Mouse (Mus musculus) hindbrain, postnatal 0 days (tissue): ENCODE data around the gene Rpia. TPM values are rescaled to one million over a fixed set of nuclear protein-coding genes. Genes with fewer than 3 reads are reported as not detected.
A peak's percentile ranks its signal among the peaks of the same experiment; 100 is the strongest.

Experiments used
- ATAC-seq: fragments of 200-750 bp; cut with Nextera tagmentation; 2 replicates; pipeline ENCODE4 v1.8.0; 2017; ENCODE audit warnings: mild to moderate bottlenecking, moderate TSS enrichment, moderate library complexity
- DNase-seq: peaks from one replicate; pipeline ENCODE4 v3.0.0-alpha.2; 2015; ENCODE audit warnings: low spot score
- H3K27ac ChIP-seq: fragments of 300-500 bp; sonication (generic); 2 replicates; pipeline ENCODE4 v1.5.1; 2014; ENCODE audit warnings: mild to moderate bottlenecking
- H3K27me3 ChIP-seq: fragments of 300-500 bp; sonication (generic); 2 replicates; pipeline ENCODE4 v1.6.1; 2014; ENCODE audit warnings: low read length, mixed read lengths; ENCODE audit not compliant: insufficient read depth
- H3K36me3 ChIP-seq: fragments of 300-500 bp; sonication (generic); 2 replicates; pipeline ENCODE4 v1.6.1; 2014; ENCODE audit warnings: low read length, mixed read lengths; ENCODE audit not compliant: insufficient read depth
- H3K4me1 ChIP-seq: fragments of 300-500 bp; sonication (generic); 2 replicates; pipeline ENCODE4 v1.6.1; 2014; ENCODE audit warnings: antibody characterized with exemption, low read length, mixed read lengths; ENCODE audit not compliant: insufficient read depth
- H3K4me2 ChIP-seq: fragments of 300-500 bp; sonication (generic); 2 replicates; pipeline ENCODE4 v1.6.1; 2014; ENCODE audit warnings: low read depth, mild to moderate bottlenecking, low read length, moderate library complexity, mixed read lengths
- H3K4me3 ChIP-seq: fragments of 300-500 bp; sonication (generic); 2 replicates; pipeline ENCODE4 v1.5.1; 2014; ENCODE audit warnings: low read length
- H3K9ac ChIP-seq: fragments of 300-500 bp; sonication (generic); replicated peaks from 2 replicates; pipeline ENCODE4 v1.6.1; 2014; ENCODE audit warnings: mild to moderate bottlenecking, low read length, moderate library complexity, mixed read lengths
- H3K9me3 ChIP-seq: fragments of 300-500 bp; sonication (generic); 2 replicates; pipeline ENCODE4 v1.6.1; 2016; ENCODE audit warnings: low read length, mixed read lengths
- CTCF ChIP-seq: IDR thresholded peaks from 2 replicates; pipeline ENCODE4 v1.5.1; 2016; ENCODE audit warnings: antibody characterized with exemption, control low read depth, low read depth
- WGBS: fragments of 180-500 bp; shearing (Covaris S2); extraction: QIAGEN DNeasy Blood & Tissue Kit; methylation state at CpG from one replicate; pipeline ENCODE4 v1.1.7; 2014; 5-methylcytosine and 5-hydroxymethylcytosine counted together
- polyA plus RNA-seq: library from polyadenylated mRNA; unstranded; fragments of >200 nt; fragmentation: Nextera tagmentation; extraction: Ambion mirVana; gene quantifications from 2 replicates; pipeline ENCODE4 v1.2.1, GENCODE M21; 2015
- total RNA-seq: library from RNA; depleted of rRNA; stranded (reverse); fragments of >200 nt; gene quantifications from 2 replicates; pipeline ENCODE4 v1.2.3, GENCODE M21; 2014

The Rpia gene
- total and polyA plus RNA-seq, 2 experiments from 2014 or later: 1.7 to 9.0 TPM

- no peak overlapping the region for H3K4me2 ChIP-seq
- DNase-seq: no peak
- H3K9me3 ChIP-seq: no peaks in the 10 kb centered on the region
- H3K27me3 ChIP-seq: no peaks in the 10 kb centered on the region
- TF ChIP-seq CTCF: no peak
- H3K27ac ChIP-seq: no peak overlapping the region
- WGBS: 88% methylated on average over 18 of the region's 18 CpGs
- no peaks in the 10 kb centered on the region for H3K36me3 ChIP-seq
- ATAC-seq: no peak
- no peak overlapping the region for H3K9ac ChIP-seq
- no peaks in the 10 kb centered on the region for H3K4me1 ChIP-seq
- H3K4me3 ChIP-seq: no peak overlapping the region
Observed at GRCm38 (mm10) chr6:70813921-70814628, 22.0 kb upstream of the Rpia start.

- WGBS: 35% methylated on average over 4 of the region's 4 CpGs
- ATAC-seq (no peak), DNase-seq (no peak)
- Histone ChIP-seq H3K4me3 (no peak overlapping the region), H3K27me3 (no peaks in the 10 kb centered on the region), H3K27ac (no peak overlapping the region), H3K4me2 (no peak overlapping the region), H3K4me1 (no peaks in the 10 kb centered on the region), H3K36me3 (no peaks in the 10 kb centered on the region), H3K9ac (no peak overlapping the region), H3K9me3 (no peaks in the 10 kb centered on the region)
- TF ChIP-seq CTCF: no peak
Observed at GRCm38 (mm10) chr6:70812526-70812895, 20.5 kb upstream of the Rpia start.

GRCm38 (mm10) chr6:70811557-70812525, 19.8 kb upstream of the Rpia start:
- H3K27ac ChIP-seq: no peak overlapping the region
- no peaks in the 10 kb centered on the region for H3K36me3 ChIP-seq
- TF ChIP-seq CTCF: peak; percentile 88
- no peaks in the 10 kb centered on the region for H3K4me1 ChIP-seq
- no peaks in the 10 kb centered on the region for H3K27me3 ChIP-seq
- ATAC-seq: 0 out of 2 replicates have a peak, but pooled peaks have one; percentile 30
- H3K4me3 ChIP-seq: no peak overlapping the region
- no peaks in the 10 kb centered on the region for H3K9me3 ChIP-seq
- DNase-seq: peak; percentile 86
- H3K9ac ChIP-seq: no peak overlapping the region
- no peak overlapping the region for H3K4me2 ChIP-seq
- WGBS: 22% methylated on average over 6 of the region's 6 CpGs

- TF ChIP-seq CTCF: no peak
Observed at GRCm38 (mm10) chr6:70810524-70810923, 18.5 kb upstream of the Rpia start.

GRCm38 (mm10) chr6:70806514-70806912, 14.5 kb upstream of the Rpia start:
- peak; percentile 30 for ATAC-seq
- 50% methylated on average over 1 of the region's 1 CpGs for WGBS

More at GRCm38 (mm10) chr6:70810524-70810923, 18.5 kb upstream of the Rpia start:
- ATAC-seq (no peak), DNase-seq (no peak)
- no peaks in the 10 kb centered on the region for H3K4me1 ChIP-seq
- WGBS: 75% methylated on average over 1 of the region's 1 CpGs
- no peaks in the 10 kb centered on the region for H3K27me3 ChIP-seq
- H3K36me3 ChIP-seq: no peaks in the 10 kb centered on the region
- no peaks in the 10 kb centered on the region for H3K9me3 ChIP-seq
- H3K27ac ChIP-seq: no peak overlapping the region
- H3K9ac ChIP-seq: no peak overlapping the region
- H3K4me2 ChIP-seq: no peak overlapping the region
- H3K4me3 ChIP-seq: no peak overlapping the region

GRCm38 (mm10) chr6:70805820-70806513, 13.9 kb upstream of the Rpia start:
- peak; percentile 91 for DNase-seq
- Histone ChIP-seq H3K9me3 (no peaks in the 10 kb centered on the region), H3K27ac (0 out of 2 replicates have a peak overlapping the region, but pooled peaks have one; percentile 29), H3K4me3 (0 out of 2 replicates have a peak overlapping the region, but pooled peaks have one; percentile 19), H3K36me3 (no peaks in the 10 kb centered on the region), H3K27me3 (0 out of 2 replicates have a peak, but pooled peaks cover 4% of the 10 kb centered on the region), H3K4me1 (no peaks in the 10 kb centered on the region), H3K9ac (no peak overlapping the region), H3K4me2 (peak overlapping the region; percentile 48)
- 5% methylated on average over 13 of the region's 13 CpGs for WGBS
- TF ChIP-seq CTCF: peak; percentile 88
- ATAC-seq: peak; percentile 84

More at GRCm38 (mm10) chr6:70806514-70806912, 14.5 kb upstream of the Rpia start:
- no peak for TF ChIP-seq CTCF
- Histone ChIP-seq H3K27me3 (0 out of 2 replicates have a peak, but pooled peaks cover 4% of the 10 kb centered on the region), H3K4me3 (no peak overlapping the region), H3K27ac (no peak overlapping the region), H3K9ac (no peak overlapping the region), H3K4me2 (peak overlapping the region; percentile 48; the same call in 1 of the 2 replicates), H3K4me1 (no peaks in the 10 kb centered on the region), H3K36me3 (no peaks in the 10 kb centered on the region), H3K9me3 (no peaks in the 10 kb centered on the region)
- no peak for DNase-seq
